Mouse (Mus musculus) layer of hippocampus, postnatal 14 days (tissue): ENCODE results near the gene Cyba. TPM values are rescaled to one million over a fixed set of nuclear protein-coding genes. Genes with fewer than 3 reads are reported as not detected.

Experiments
- microRNA-seq, 2 experiments: library from miRNA; unstranded; fragments of <30 nt; microRNA quantifications; one replicate each; pipeline ENCODE4 v1.2.0; 2021
- total RNA-seq, 2 experiments: library from RNA; stranded (reverse); gene quantifications; 2 replicates each; pipeline ENCODE4 v1.2.3; 2021

Cyba gene
- total RNA-seq, 2 experiments from 2014 or later, result 8.9 to 14.5 TPM

Small RNAs within 50 kb of the gene (microRNA-seq; reads per million reads assigned to microRNA genes)
- gene Gm24366, result 0 reads per million in 2 experiments

Other genes starting within 250 kb of the Cyba start
- gene Zfpm1, start 150.8 kb downstream of the Cyba start, total RNA-seq, result 10 to 100 TPM; 28.3 to 31.7 TPM
- gene Trhr2, start 72.2 kb downstream of the Cyba start, total RNA-seq, result under 1 TPM; 0.76 to 0.81 TPM
- 10 to 100 TPM; 35.4 to 39.2 TPM for gene Zc3h18, start 56.3 kb downstream of the Cyba start, total RNA-seq
- not detected for gene Il17c, start 10.9 kb downstream of the Cyba start, total RNA-seq
- 10 to 100 TPM; 38.8 to 45.5 TPM for gene Mvd, start 10.5 kb upstream of the Cyba start, total RNA-seq
- gene Snai3, start 27.8 kb upstream of the Cyba start, total RNA-seq, result not detected
- gene Rnf166, start 43.1 kb upstream of the Cyba start, total RNA-seq, result 10 to 100 TPM; 20.0 to 23.3 TPM
- 10 to 100 TPM; 27.6 to 28.9 TPM for gene Ctu2, start 43.2 kb upstream of the Cyba start, total RNA-seq
- gene Piezo1, start 118.4 kb upstream of the Cyba start, total RNA-seq, result 1 to 10 TPM; 5.1 to 6.5 TPM
- gene Cdt1, start 135.1 kb upstream of the Cyba start, total RNA-seq, result 1 to 10 TPM; 2.0 to 2.9 TPM
- gene Aprt, start 144.0 kb upstream of the Cyba start, total RNA-seq, result 10 to 100 TPM; 74.0 to 82.4 TPM
- 10 to 100 TPM; 10.9 to 11.0 TPM for gene Galns, start 178.5 kb upstream of the Cyba start, total RNA-seq
- 10 to 100 TPM; 75.0 to 78.4 TPM for gene Trappc2l, start 178.7 kb upstream of the Cyba start, total RNA-seq
- gene Pabpn1l, start 189.8 kb upstream of the Cyba start, total RNA-seq, result not detected